Mouse (Mus musculus) adrenal gland, postnatal 25 days (tissue): ENCODE measurements around the gene Olfr1418. TPM values are rescaled to one million over a fixed set of nuclear protein-coding genes. Genes with fewer than 3 reads are reported as not detected.

Experiments used
- DNase-seq: peaks from one replicate; pipeline ENCODE4 v3.0.0; 2021; ENCODE audit warnings: mixed read lengths
- total RNA-seq: library from RNA; stranded (reverse); gene quantifications from 2 replicates; pipeline ENCODE4 v1.2.3, GENCODE M21; 2021

The Olfr1418 gene
- total RNA-seq, 1 experiment from 2014 or later: not detected

- no peak for DNase-seq
These were observed 50.7 kb downstream of the Olfr1418 start for GRCm38 (mm10) chr19:11810003-11810758.

GRCm38 (mm10) chr19:11808452-11808851 lies 52.4 kb downstream of the Olfr1418 start:
- no peak for DNase-seq

GRCm38 (mm10) chr19:11807822-11808221 lies 53.0 kb downstream of the Olfr1418 start:
- DNase-seq: no peak

DNA sequence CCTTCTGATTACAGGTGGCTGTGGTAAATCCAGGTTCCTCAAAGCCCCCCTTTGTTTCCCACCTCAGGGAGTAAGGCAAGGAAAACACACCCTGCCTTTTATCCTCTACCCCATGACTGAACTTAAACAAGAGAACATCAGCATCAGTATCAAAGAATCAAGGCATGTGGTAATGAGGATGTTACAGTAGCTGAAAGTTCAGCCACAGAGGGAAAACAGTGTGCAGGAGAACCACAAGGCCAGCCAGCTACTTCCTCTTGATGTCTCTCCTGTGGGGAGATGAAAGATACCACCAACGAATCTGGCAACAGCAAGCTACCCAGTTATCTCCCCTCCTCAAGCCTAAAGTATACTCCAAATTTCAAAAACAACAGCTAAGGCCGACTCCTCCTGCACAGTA lies 53.6 kb downstream of the Olfr1418 start:
- DNase-seq: no peak

DNA sequence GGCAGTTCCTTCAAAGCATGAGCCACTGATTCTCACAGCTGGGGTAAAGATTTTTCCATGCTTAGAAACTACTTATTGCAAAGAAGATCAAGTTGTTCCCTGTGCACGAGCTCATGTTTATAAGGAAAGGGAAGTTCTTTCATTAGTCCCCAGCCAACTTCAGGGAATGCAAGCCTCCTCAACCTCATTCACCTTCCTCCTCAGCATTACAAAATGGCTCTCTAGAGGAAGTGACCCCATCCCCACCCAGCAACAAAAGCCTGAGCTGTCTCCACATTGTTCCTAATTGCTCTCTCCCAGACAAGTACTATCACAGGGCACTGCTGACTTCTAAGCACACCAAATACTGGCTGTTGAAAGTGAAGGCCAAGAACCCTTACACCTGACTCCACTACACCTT lies 56.4 kb downstream of the Olfr1418 start:
- DNase-seq: no peak

Other genes starting within 250 kb of the Olfr1418 start
- not detected in 2 replicates for gene Ms4a2, start 237.3 kb downstream of the Olfr1418 start, total RNA-seq
- not detected in 2 replicates for gene Ms4a3, start 220.2 kb downstream of the Olfr1418 start, total RNA-seq
- 0.67 TPM in 1 of 2 replicates, not detected in the other for gene Oosp2, start 200.5 kb downstream of the Olfr1418 start, total RNA-seq
- 2.2 and 4.4 TPM in 2 replicates for gene Oosp1, start 169.9 kb downstream of the Olfr1418 start, total RNA-seq
- not detected in 2 replicates for gene Oosp3, start 164.0 kb downstream of the Olfr1418 start, total RNA-seq
- gene Gif, start 113.5 kb downstream of the Olfr1418 start, total RNA-seq: not detected in 2 replicates
- gene Mrpl16, start 90.7 kb downstream of the Olfr1418 start, total RNA-seq: 59.2 and 61.6 TPM in 2 replicates
- gene Stx3, start 41.7 kb downstream of the Olfr1418 start, total RNA-seq: 11.0 and 12.8 TPM in 2 replicates
- gene Olfr1417, start 21.8 kb downstream of the Olfr1418 start, total RNA-seq: not detected in 2 replicates
- not detected in 2 replicates for gene Olfr1419, start 14.0 kb upstream of the Olfr1418 start, total RNA-seq
- not detected in 2 replicates for gene Olfr1420, start 25.5 kb upstream of the Olfr1418 start, total RNA-seq
- gene Patl1, start 51.3 kb upstream of the Olfr1418 start, total RNA-seq: 28.9 and 30.0 TPM in 2 replicates
- gene Osbp, start 104.9 kb upstream of the Olfr1418 start, total RNA-seq: 91.9 and 111 TPM in 2 replicates
- gene Olfr1423, start 180.3 kb upstream of the Olfr1418 start, total RNA-seq: not detected in 2 replicates
- gene Olfr1424, start 201.6 kb upstream of the Olfr1418 start, total RNA-seq: not detected in 2 replicates
- not detected in 2 replicates for gene Olfr1425, start 216.7 kb upstream of the Olfr1418 start, total RNA-seq
- gene Olfr1426, start 230.9 kb upstream of the Olfr1418 start, total RNA-seq: not detected in 2 replicates
- gene Olfr1427, start 242.3 kb upstream of the Olfr1418 start, total RNA-seq: not detected in 2 replicates